Mouse (Mus musculus) ES-Bruce4 (cell line): Measurements from ENCODE around the gene Gse1. TPM values are rescaled to one million over a fixed set of nuclear protein-coding genes. Genes with fewer than 3 reads are reported as not detected.

ENCODE experiments used
- H3K27ac ChIP-seq: 2 replicates; pipeline ENCODE4 v1.5.1; 2012; ENCODE audit warnings: low read length, inconsistent platforms; ENCODE audit not compliant: insufficient read depth
- H3K27me3 ChIP-seq: 2 replicates; pipeline ENCODE4 v1.6.1; 2012; ENCODE audit warnings: mild to moderate bottlenecking, low read length, inconsistent platforms; ENCODE audit not compliant: control insufficient read depth, poor library complexity, insufficient read depth, severe bottlenecking
- H3K36me3 ChIP-seq: 2 replicates; pipeline ENCODE4 v1.6.1; 2012; ENCODE audit warnings: inconsistent platforms, mild to moderate bottlenecking, low read length, moderate library complexity; ENCODE audit not compliant: control insufficient read depth, poor library complexity, insufficient read depth, severe bottlenecking
- H3K4me1 ChIP-seq: one replicate; pipeline ENCODE4 v1.8.1; 2011; ENCODE audit warnings: low read length; ENCODE audit not compliant: control insufficient read depth, insufficient read depth
- H3K4me3 ChIP-seq: 2 replicates; pipeline ENCODE4 v1.5.1; 2011; ENCODE audit warnings: low read depth, mild to moderate bottlenecking, low read length
- H3K9ac ChIP-seq: 2 replicates; pipeline ENCODE4 v1.6.1; 2012; ENCODE audit warnings: low read depth, mild to moderate bottlenecking, inconsistent platforms; ENCODE audit not compliant: poor library complexity, severe bottlenecking
- H3K9me3 ChIP-seq: replicated peaks from 2 replicates; pipeline ENCODE4 v1.6.1; 2012; ENCODE audit warnings: mild to moderate bottlenecking, low read length, inconsistent platforms; ENCODE audit not compliant: control insufficient read depth, poor library complexity, insufficient read depth, severe bottlenecking
- CTCF ChIP-seq: IDR thresholded peaks from one replicate; pipeline ENCODE4 v1.8.1; 2011; ENCODE audit warnings: low read depth, low read length
- EP300 ChIP-seq: IDR thresholded peaks from 2 replicates; pipeline ENCODE4 v1.6.1; 2011; ENCODE audit warnings: low read depth, low read length; ENCODE audit not compliant: insufficient read depth
- POLR2A ChIP-seq: IDR thresholded peaks from one replicate; pipeline ENCODE4 v1.8.1; 2011; ENCODE audit warnings: low read length; ENCODE audit not compliant: insufficient read depth
- polyA plus RNA-seq: library from polyadenylated mRNA; stranded (reverse); fragments of >200 nt; gene quantifications from 2 replicates; pipeline ENCODE4 v1.2.4, GENCODE M21; 2011; ENCODE audit warnings: low read depth; ENCODE audit not compliant: missing spikeins, insufficient read depth, insufficient read length

The Gse1 gene
- polyA plus RNA-seq, 1 experiment, result 31.8 TPM

- Histone ChIP-seq H3K27ac (peak overlapping the region; percentile 21), H3K27me3 (no peaks in the 10 kb centered on the region), H3K9me3 (no peaks in the 10 kb centered on the region), H3K4me1 (peaks cover 31% of the 10 kb centered on the region), H3K9ac (0 out of 2 replicates have a peak overlapping the region, but pooled peaks have one; percentile 1), H3K4me3 (no peak overlapping the region), H3K36me3 (no peaks in the 10 kb centered on the region)
- TF ChIP-seq POLR2A (no peak), EP300 (peak; percentile 97)
These were observed 300.1 kb downstream of the Gse1 start for GRCm38 (mm10) chr8:120528332-120528731.

- H3K27me3 ChIP-seq, result no peaks in the 10 kb centered on the region
- H3K27ac ChIP-seq, result peak overlapping the region; percentile 21
- H3K4me3 ChIP-seq, result no peak overlapping the region
- peak; percentile 99 for TF ChIP-seq EP300
- no peak for TF ChIP-seq POLR2A
- TF ChIP-seq CTCF, result no peak
- H3K9ac ChIP-seq, result no peak overlapping the region
- H3K4me1 ChIP-seq, result peaks cover 39% of the 10 kb centered on the region
- no peaks in the 10 kb centered on the region for H3K36me3 ChIP-seq
- no peaks in the 10 kb centered on the region for H3K9me3 ChIP-seq
These were observed 301.0 kb downstream of the Gse1 start for GRCm38 (mm10) chr8:120529226-120529625.

- Histone ChIP-seq H3K4me3 (peak overlapping the region; percentile 18), H3K9ac (peak overlapping the region; percentile 65), H3K36me3 (no peaks in the 10 kb centered on the region), H3K27ac (peak overlapping the region; percentile 98), H3K4me1 (peaks cover 29% of the 10 kb centered on the region), H3K9me3 (no peaks in the 10 kb centered on the region), H3K27me3 (no peaks in the 10 kb centered on the region)
- TF ChIP-seq EP300, result peak; percentile 78
- TF ChIP-seq POLR2A, result no peak
These were observed 302.8 kb downstream of the Gse1 start for GRCm38 (mm10) chr8:120530954-120531656.

- TF ChIP-seq POLR2A, result no peak
- no peak for TF ChIP-seq CTCF
- TF ChIP-seq EP300, result no peak
- Histone ChIP-seq H3K4me1 (peaks cover 26% of the 10 kb centered on the region), H3K9ac (peak overlapping the region; percentile 65), H3K36me3 (no peaks in the 10 kb centered on the region), H3K9me3 (no peaks in the 10 kb centered on the region), H3K4me3 (no peak overlapping the region), H3K27me3 (no peaks in the 10 kb centered on the region), H3K27ac (peak overlapping the region; percentile 98)
These were observed 303.7 kb downstream of the Gse1 start for GRCm38 (mm10) chr8:120531775-120532516.

GRCm38 (mm10) chr8:120532517-120533215 lies 304.4 kb downstream of the Gse1 start:
- no peaks in the 10 kb centered on the region for H3K36me3 ChIP-seq
- TF ChIP-seq EP300 (peak; percentile 78), CTCF (no peak), POLR2A (no peak)
- H3K4me3 ChIP-seq, result peak overlapping the region; percentile 41
- peak overlapping the region; percentile 98 for H3K27ac ChIP-seq
- peak overlapping the region; percentile 65 for H3K9ac ChIP-seq
- no peaks in the 10 kb centered on the region for H3K9me3 ChIP-seq
- H3K27me3 ChIP-seq, result no peaks in the 10 kb centered on the region
- peaks cover 23% of the 10 kb centered on the region for H3K4me1 ChIP-seq

GRCm38 (mm10) chr8:120533380-120533779 lies 305.1 kb downstream of the Gse1 start:
- Histone ChIP-seq H3K27me3 (no peaks in the 10 kb centered on the region), H3K9me3 (no peaks in the 10 kb centered on the region), H3K9ac (peak overlapping the region; percentile 65), H3K27ac (peak overlapping the region; percentile 96), H3K4me1 (peaks cover 21% of the 10 kb centered on the region), H3K36me3 (no peaks in the 10 kb centered on the region), H3K4me3 (peak overlapping the region; percentile 41; the same call in 1 of the 2 replicates)
- TF ChIP-seq CTCF (no peak), POLR2A (no peak), EP300 (no peak)
